Mouse (Mus musculus): ENCODE measurements around the gene Chka.

DNA sequence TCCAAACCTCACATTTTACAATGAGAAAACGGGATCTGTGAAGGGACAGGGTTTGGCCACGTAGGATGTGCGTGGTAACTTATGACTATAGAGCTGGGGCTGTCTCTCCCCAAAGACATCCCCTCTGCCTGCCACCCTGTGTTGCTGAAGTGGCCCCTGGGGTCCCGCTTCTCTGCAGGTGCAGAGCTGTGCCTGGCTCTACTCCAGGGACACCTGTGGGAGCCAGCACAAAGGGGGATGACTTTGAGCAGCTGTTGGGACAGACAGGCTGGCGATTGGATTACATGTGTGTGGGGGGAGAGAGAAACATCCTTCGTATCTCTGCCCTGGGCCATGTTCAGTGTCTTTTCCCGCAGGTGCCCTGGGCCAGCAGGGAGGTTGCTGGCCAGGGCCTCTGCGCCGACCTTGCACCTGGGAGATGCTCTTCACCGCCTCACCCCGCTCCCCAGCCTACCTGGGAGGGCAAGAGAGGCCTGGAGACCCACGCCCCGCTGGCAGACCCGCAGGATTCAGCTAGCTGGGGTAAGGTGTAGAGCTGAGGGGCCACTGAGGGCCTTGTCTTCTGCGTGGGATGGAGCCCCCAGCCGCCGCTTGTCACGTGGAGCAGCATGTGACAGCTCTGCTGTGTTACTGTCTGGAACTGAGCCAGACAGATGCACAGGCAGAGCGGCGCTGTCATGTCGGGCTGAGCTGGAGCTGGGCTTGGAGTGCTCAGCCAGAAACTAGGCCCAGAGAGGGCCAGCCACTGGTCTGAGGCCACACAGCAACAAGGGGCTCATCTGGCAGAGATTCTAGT lies 78.9 kb downstream of the Chka start:
- no peak for TF ChIP-seq POLR2A (IDR thresholded peaks at IDR 0.05; ENCODE audit: insufficient read depth, low read depth, low read length)
- no peak for TF ChIP-seq CTCF (IDR thresholded peaks at IDR 0.05)
- no peak for TF ChIP-seq EP300 (IDR thresholded peaks at IDR 0.05; ENCODE audit: insufficient read depth, low read depth, low read length)
